Mouse (Mus musculus): ENCODE data around the gene Sik3.
"Not testable (repeated sequence)": the region's sequence is repeated elsewhere in the genome, so short reads cannot be mapped to it uniquely, and the experiment has no call there.

Sik3 gene

GRCm38 (mm10) chr9:46061696-46062425, 49.2 kb downstream of the Sik3 start:
- peak; percentile 55 for DNase-seq

- no peak for DNase-seq
Measured at GRCm38 (mm10) chr9:46064331-46064730, 51.7 kb downstream of the Sik3 start.

- peak; percentile 53 for DNase-seq
Measured at GRCm38 (mm10) chr9:46066711-46067110, 54.1 kb downstream of the Sik3 start.

GRCm38 (mm10) chr9:46067691-46068090, 55.1 kb downstream of the Sik3 start:
- DNase-seq = no peak

- no peak for DNase-seq
Measured at GRCm38 (mm10) chr9:46069013-46069412, 56.4 kb downstream of the Sik3 start.

GRCm38 (mm10) chr9:46072101-46072835, 59.6 kb downstream of the Sik3 start:
- DNase-seq = no peak

- DNase-seq = no peak
Measured at GRCm38 (mm10) chr9:46073443-46073842, 60.8 kb downstream of the Sik3 start.

GRCm38 (mm10) chr9:46075578-46075977, 63.0 kb downstream of the Sik3 start:
- no peak for DNase-seq

GRCm38 (mm10) chr9:46082381-46082821, 69.8 kb downstream of the Sik3 start:
- DNase-seq = peak; percentile 62

GRCm38 (mm10) chr9:46083490-46083893, 70.9 kb downstream of the Sik3 start:
- peak; percentile 58 for DNase-seq

- DNase-seq = no peak
Measured at GRCm38 (mm10) chr9:46085898-46086297, 73.3 kb downstream of the Sik3 start.

GRCm38 (mm10) chr9:46086826-46087225, 74.2 kb downstream of the Sik3 start:
- DNase-seq = no peak

- DNase-seq = no peak
Measured at GRCm38 (mm10) chr9:46087461-46087860, 74.8 kb downstream of the Sik3 start.

GRCm38 (mm10) chr9:46088722-46089121, 76.1 kb downstream of the Sik3 start:
- no peak for DNase-seq

- no peak for DNase-seq
Measured at GRCm38 (mm10) chr9:46090066-46090465, 77.4 kb downstream of the Sik3 start.

GRCm38 (mm10) chr9:46091157-46091556, 78.5 kb downstream of the Sik3 start:
- not testable (repeated sequence) for DNase-seq

GRCm38 (mm10) chr9:46092633-46093032, 80.0 kb downstream of the Sik3 start:
- no peak for DNase-seq

GRCm38 (mm10) chr9:46098360-46098985, 85.9 kb downstream of the Sik3 start:
- no peak for DNase-seq

- DNase-seq = no peak
Measured at GRCm38 (mm10) chr9:46099107-46099506, 86.5 kb downstream of the Sik3 start.

GRCm38 (mm10) chr9:46103154-46103553, 90.5 kb downstream of the Sik3 start:
- no peak for DNase-seq

- DNase-seq = no peak
Measured at GRCm38 (mm10) chr9:46106105-46106504, 93.5 kb downstream of the Sik3 start.

GRCm38 (mm10) chr9:46110648-46111047, 98.0 kb downstream of the Sik3 start:
- DNase-seq = no peak

GRCm38 (mm10) chr9:46111334-46111733, 98.7 kb downstream of the Sik3 start:
- DNase-seq = no peak

GRCm38 (mm10) chr9:46112246-46112645, 99.6 kb downstream of the Sik3 start:
- no peak for DNase-seq

Data from layer of hippocampus, adult 9-11 months (tissue).